Mouse (Mus musculus) lung, postnatal 25 days (tissue): ENCODE measurements around the gene Slc12a7.
"Not testable (repeated sequence)": the region's sequence is repeated elsewhere in the genome, so short reads cannot be mapped to it uniquely, and the experiment has no call there.

Experiments used
- DNase-seq: peaks from one replicate; pipeline ENCODE4 v3.0.0; 2022; ENCODE audit warnings: low spot score

Gene Slc12a7

GRCm38 (mm10) chr13:73718225-73718624 is 14.7 kb upstream of the Slc12a7 start:
- peak; percentile 80 for DNase-seq

GRCm38 (mm10) chr13:73720241-73720640 is 12.7 kb upstream of the Slc12a7 start:
- DNase-seq: no peak

- DNase-seq: peak; percentile 55
These were observed 9.7 kb upstream of the Slc12a7 start for GRCm38 (mm10) chr13:73723081-73723668.

- DNase-seq: no peak
These were observed 7.6 kb upstream of the Slc12a7 start for GRCm38 (mm10) chr13:73725315-73725714.

GRCm38 (mm10) chr13:73727621-73728025 is 5.3 kb upstream of the Slc12a7 start:
- no peak for DNase-seq

- DNase-seq: no peak
These were observed 4.3 kb upstream of the Slc12a7 start for GRCm38 (mm10) chr13:73728633-73729032.

- DNase-seq: no peak
These were observed 2.0 kb upstream of the Slc12a7 start for GRCm38 (mm10) chr13:73730913-73731312.

GRCm38 (mm10) chr13:73732235-73732634 is 659 bp upstream of the Slc12a7 start:
- DNase-seq: no peak

GRCm38 (mm10) chr13:73734379-73734778 is 1.5 kb downstream of the Slc12a7 start:
- DNase-seq: no peak

- DNase-seq: no peak
These were observed 2.4 kb downstream of the Slc12a7 start for GRCm38 (mm10) chr13:73735270-73735669.

GRCm38 (mm10) chr13:73735928-73736327 is 3.0 kb downstream of the Slc12a7 start:
- DNase-seq: no peak

- peak; percentile 71 for DNase-seq
These were observed 4.0 kb downstream of the Slc12a7 start for GRCm38 (mm10) chr13:73736943-73737342.

GRCm38 (mm10) chr13:73740399-73740944 is 7.6 kb downstream of the Slc12a7 start:
- not testable (repeated sequence) for DNase-seq

- DNase-seq: no peak
These were observed 10.1 kb downstream of the Slc12a7 start for GRCm38 (mm10) chr13:73742944-73743343.

GRCm38 (mm10) chr13:73743662-73744061 is 10.8 kb downstream of the Slc12a7 start:
- no peak for DNase-seq

GRCm38 (mm10) chr13:73748663-73749440 is 16.0 kb downstream of the Slc12a7 start:
- DNase-seq: peak; percentile 49

GRCm38 (mm10) chr13:73750435-73750834 is 17.5 kb downstream of the Slc12a7 start:
- DNase-seq: no peak

- DNase-seq: no peak
These were observed 18.4 kb downstream of the Slc12a7 start for GRCm38 (mm10) chr13:73751284-73751683.

- DNase-seq: no peak
These were observed 22.9 kb downstream of the Slc12a7 start for GRCm38 (mm10) chr13:73755809-73756208.

GRCm38 (mm10) chr13:73756916-73757315 is 24.0 kb downstream of the Slc12a7 start:
- no peak for DNase-seq

- no peak for DNase-seq
These were observed 24.5 kb downstream of the Slc12a7 start for GRCm38 (mm10) chr13:73757362-73757761.

GRCm38 (mm10) chr13:73759596-73759995 is 26.7 kb downstream of the Slc12a7 start:
- DNase-seq: no peak

- no peak for DNase-seq
These were observed 27.2 kb downstream of the Slc12a7 start for GRCm38 (mm10) chr13:73760126-73760525.
